Mouse (Mus musculus) gastrocnemius, postnatal 36 days (tissue): Measurements from ENCODE around the gene Ncbp1. TPM values are rescaled to one million over a fixed set of nuclear protein-coding genes. Genes with fewer than 3 reads are reported as not detected.
A peak's percentile ranks its signal among the peaks of the same experiment; 100 is the strongest.

Experiments used
- DNase-seq, 2 experiments: peaks; one replicate each; pipeline ENCODE4 v3.0.0; 2022
- intact Hi-C: fragments of 180-260 bp; cut with DNase I; formaldehyde crosslinking; loops from one replicate; pipeline ENCODE4 v1.15.1; 2025
- long read RNA-seq, 2 experiments: library from polyadenylated mRNA; stranded (forward); transcript quantifications; one replicate each; pipeline ENCODE4 v2.0.0; 2021
- total RNA-seq, 2 experiments: library from RNA; stranded (reverse); gene quantifications; 2 replicates each; pipeline ENCODE4 v1.2.3; 2021

Ncbp1 gene
- total RNA-seq = 10 to 100 TPM; 10.4 to 12.2 TPM
- long read RNA-seq, experiment 1, partial matches to known transcripts = 1 of 2 reads
- long read RNA-seq, experiment 1, other reads (novel, unspliced or antisense) = 0 of 2 reads
- long read RNA-seq, experiment 2, partial matches to known transcripts = 1 of 4 reads
- long read RNA-seq, experiment 2, other reads (novel, unspliced or antisense) = 3 of 4 reads

DNA sequence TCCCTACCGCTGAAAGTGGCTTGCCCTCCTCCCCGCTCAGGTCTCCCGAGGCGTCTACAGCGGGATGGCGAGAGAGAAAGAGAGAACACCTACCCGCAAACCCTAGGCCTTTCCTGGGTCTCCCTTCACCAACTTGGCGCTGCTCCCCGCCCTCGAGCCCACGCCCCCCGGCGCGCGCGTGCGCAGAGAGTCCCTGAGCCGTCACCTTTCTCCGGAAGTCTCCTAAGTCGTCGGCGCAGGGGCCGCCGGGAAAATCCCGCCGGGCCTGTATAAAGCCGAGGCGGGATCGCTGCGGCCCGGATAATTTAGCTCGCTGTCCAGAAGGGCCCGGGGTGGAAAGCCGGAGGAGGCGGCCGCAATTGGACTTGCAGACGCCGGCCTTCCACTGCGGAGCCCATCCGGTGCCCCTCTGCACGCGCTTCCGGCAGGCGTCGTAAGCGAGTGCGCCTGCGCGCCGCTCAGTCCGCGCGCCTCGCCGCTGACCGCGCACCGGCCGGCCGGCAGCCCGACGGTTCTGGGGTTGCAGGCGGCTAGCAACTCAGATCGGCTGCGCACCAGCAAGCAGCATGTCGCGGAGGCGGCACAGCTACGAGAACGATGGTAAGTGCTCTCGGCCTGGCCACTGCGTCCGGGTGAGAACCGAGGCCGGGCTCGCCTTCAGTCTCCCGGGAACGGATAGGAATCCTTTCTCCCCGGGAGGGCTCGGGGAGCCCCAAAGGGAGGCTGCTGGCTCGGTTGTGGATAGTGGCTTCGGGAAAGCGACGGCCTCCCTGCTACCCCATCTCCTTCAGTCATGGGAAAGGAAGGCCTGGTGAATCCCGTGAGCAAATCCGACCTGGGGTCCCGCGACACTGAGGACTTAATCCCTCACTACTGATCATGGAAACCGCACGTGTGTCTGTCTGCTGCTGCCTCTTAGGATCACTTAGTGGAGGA lies at the start of gene Ncbp1, which contains the start of gene Tstd2:
TSS of gene Ncbp1 (plus strand) at position 327 of the 936 bp plus-strand sequence.
TSS of gene Tstd2 (minus strand) at position 408 of the 936 bp plus-strand sequence.
- intact Hi-C loops = no loop called here
- DNase-seq = peak; percentile 90 to 95

DNA sequence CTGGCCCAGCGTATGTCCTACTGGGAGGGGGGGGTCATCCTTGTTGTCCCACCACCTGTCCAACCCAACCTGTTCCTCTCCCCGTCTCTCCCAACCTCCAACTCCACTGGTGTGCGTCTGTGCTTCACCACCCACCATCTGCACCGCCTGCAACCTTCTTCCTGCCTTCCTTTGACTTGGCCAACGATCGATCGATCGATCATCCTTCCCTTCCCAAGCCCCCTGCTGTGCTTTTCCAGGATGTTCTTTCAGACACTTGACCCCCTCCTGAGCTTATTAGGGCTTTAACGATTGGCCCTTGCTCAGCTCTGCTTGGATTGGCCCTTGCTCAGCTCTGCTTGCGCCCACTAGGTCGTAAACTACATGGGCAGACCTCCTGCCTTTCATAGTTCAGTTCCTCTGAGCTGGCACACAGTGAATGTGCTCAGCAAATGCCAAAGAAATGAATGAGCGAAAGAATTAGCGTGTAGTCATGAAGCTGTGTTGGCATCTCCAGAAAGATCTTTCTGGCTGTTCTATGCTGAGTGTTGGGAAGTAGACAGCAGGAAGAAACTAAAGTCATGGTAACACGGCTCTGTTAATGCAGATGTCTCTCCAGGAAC lies 48.8 kb upstream of the Ncbp1 start:
- intact Hi-C loops = loop anchor here (5.0 kb wide), 1 partner anchor 47 kb away; no protein-coding TSS in a partner anchor
- DNase-seq = no peak

DNA sequence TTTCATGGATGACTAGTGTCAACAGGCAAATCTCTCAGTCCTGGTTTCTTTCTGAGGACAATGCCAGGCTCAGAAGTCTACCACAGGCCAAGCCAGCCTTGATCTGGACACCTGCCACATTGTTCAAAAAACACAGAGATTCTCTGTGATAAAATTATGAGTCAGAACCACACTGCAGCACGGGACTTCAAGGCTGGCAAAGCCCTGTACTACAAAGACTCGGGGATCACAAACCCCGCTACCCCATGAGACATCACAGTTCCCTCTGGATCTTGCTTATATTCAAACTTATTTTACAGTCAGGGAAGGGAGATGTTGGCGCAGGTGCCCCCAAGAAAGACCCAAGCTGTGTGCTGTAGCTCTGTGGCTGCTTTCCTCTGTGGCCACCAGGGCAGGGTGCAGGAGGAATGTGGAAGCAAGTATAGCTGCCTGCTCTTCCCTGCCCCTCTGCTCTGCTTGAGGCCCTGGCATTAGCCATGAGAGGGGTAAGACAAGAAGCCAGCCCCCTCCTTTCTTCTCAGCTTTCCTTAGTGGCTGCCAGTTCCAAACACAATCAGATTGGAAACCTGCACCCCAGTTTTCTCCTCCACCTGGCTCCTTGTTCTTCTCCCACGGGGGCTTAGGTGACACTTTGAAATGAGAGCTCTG lies 45.9 kb upstream of the Ncbp1 start:
- no peak for DNase-seq
- intact Hi-C loops = no loop called here

DNA sequence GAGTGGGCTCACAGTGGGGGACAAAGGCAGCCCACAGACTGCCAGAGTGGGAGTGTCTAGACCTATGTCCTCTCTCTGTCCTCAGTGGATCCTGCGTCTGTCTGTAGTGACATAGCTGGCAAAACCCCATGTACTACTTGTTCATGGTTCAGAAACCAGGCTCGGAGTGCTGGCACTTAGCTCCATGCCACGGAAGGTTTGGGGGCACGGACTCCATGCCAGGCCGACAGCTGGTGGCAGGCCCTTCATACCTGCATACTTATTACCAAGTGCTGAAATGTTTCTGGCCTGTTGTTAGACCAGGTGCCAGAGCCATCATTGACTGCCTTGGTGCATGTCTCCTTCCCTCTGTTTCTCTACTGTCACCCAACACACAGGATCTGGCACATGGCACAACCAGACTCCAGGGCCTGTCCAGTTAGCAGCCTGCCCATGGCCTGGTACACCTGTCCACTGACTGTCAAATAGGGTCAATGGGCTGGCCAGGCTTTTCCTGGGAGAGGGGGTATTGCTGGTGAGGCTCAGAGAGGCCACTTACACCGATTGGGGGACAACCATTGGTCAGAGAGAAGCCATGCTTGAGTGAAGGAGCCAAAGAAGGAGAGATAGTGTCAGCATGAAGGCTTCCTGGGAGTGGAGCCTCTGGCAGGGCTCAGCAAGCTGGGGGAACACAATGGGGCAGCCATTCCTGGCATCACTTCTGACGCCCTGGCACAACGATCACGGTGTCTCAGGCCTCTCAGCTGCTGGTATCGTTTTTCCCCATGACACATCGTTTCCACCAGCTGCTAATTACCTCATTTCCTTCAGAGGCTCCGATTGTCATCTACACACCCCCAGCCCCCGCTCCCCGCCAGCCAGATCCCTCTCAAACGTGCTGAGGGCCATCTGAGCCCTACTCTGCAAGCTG lies 43.2 kb upstream of the Ncbp1 start:
- no peak for DNase-seq
- intact Hi-C loops = no loop called here

DNA sequence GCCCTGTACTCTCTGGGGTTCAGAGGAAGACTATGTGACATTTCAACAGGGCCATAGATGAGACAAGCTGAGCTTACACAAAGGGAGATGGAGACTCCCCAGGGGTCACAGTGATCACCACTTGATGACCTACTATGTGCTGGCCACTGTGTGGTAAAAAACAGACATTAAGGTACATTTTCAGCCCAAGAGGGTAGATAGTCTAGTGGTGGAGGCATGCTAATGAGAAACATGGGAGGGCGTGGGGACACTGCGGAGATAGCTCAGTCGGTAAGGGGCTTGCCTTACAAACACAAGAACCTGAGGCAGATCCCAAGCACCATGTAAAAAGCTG lies 42.6 kb upstream of the Ncbp1 start:
- no peak for DNase-seq
- intact Hi-C loops = no loop called here

DNA sequence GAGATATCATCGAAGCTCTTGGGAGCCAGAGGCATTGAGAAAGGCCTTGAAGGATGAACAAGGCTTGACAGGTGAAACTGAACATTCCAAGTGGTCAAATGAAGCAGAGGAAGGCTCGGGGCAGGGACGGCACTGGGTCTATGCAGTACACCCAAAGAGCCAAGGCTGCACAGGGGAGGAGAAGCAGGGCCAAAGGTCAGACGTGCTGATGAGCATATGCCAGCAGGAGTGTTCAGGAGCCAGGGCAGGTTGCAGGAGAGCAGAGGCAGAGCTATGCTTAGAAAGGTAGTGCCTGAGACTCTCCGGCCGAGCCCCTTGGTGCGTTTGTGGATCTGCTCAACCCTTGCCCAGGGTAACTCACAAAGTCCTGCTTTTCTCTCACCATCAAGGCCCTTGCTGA lies 41.9 kb upstream of the Ncbp1 start:
- DNase-seq = no peak
- intact Hi-C loops = no loop called here

DNA sequence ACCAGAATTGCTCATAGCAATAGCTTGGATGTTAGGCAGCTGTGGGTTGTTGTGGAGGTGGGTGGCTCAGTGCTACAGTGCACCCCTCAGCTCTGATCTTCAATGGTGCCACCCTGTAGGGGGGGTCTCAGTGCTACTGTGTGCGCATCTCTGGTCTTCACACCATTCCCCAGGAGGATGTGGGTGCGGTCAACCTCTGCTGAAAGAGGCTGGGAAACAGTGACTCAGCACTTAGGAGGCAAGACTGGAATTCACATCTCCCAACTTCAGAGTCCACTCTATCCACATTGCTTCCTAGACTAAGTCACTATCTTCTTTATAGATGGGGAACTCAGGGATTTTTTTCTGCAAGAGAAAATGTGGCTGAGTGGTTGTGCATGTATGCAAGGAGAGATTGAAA lies 40.8 kb upstream of the Ncbp1 start:
- no peak for DNase-seq
- intact Hi-C loops = no loop called here

DNA sequence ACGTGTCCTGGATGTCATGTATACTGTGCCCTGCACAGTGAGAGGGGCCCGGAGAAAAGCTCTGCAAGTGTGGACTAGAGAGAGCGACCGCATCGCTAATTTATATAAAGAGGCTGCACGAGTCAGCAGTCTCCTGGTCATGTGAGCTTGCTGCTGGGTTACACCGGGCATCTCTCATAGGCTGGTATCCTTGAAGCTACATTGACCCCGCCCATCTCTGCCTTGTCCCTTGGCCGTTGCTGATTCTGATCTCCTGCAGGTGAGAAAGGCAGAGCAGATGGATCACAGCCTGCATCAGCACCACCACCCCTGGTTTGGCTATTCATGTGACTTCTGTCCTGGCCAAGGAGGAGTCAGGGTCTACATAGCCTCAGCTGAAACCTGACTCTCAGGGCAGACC lies 39.3 kb upstream of the Ncbp1 start:
- intact Hi-C loops = no loop called here

DNA sequence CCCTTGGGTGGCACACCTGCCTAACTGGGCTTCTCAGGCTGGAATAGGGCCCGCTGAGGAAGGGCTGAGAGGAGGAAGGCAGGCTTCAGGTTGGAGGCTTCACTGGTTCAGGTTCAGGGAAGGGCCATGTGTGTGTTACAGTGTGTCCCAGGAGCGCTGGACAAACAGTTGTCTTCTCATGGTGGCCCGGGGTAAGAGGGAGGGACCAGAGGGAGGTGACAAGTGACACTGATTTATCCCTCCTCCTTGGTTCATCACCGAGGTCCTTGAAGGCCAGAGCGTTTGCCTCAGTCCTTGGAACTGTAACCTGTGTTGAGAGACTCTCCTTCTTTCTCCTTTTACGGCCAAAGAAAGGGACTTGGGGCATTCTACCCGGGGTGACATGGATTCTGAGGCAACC lies 37.9 kb upstream of the Ncbp1 start:
- DNase-seq = no peak
- intact Hi-C loops = loop anchor here (2.0 to 5.0 kb wide), 2 partner anchors 36 to 58 kb away; no protein-coding TSS in a partner anchor

More for the DNA sequence above, 39.3 kb upstream of the Ncbp1 start:
- no peak for DNase-seq

DNA sequence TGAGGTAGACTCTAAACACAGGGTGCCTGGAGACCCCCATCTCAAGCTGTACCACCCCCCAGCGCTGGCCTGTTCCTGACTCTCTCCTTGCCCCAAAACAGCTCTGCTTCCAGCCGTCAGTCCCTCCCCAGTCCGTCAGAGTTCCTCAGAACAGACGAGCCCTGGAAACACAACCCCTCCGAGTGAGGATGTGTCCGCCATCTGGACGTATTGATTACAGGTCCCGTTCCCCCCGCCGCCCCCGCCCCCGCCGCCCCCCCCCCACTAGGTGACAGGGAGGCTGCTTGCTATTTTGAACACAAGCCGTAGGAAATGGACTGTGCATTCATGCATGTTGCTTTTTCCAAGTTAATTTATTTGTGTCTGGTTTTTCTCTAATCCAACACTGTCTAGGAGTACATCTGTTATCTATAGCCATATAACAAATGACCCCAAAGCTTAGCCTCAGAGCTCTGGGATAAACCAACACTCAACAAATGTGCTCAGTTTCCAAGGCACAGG lies 37.2 kb upstream of the Ncbp1 start:
- no peak for DNase-seq

DNA sequence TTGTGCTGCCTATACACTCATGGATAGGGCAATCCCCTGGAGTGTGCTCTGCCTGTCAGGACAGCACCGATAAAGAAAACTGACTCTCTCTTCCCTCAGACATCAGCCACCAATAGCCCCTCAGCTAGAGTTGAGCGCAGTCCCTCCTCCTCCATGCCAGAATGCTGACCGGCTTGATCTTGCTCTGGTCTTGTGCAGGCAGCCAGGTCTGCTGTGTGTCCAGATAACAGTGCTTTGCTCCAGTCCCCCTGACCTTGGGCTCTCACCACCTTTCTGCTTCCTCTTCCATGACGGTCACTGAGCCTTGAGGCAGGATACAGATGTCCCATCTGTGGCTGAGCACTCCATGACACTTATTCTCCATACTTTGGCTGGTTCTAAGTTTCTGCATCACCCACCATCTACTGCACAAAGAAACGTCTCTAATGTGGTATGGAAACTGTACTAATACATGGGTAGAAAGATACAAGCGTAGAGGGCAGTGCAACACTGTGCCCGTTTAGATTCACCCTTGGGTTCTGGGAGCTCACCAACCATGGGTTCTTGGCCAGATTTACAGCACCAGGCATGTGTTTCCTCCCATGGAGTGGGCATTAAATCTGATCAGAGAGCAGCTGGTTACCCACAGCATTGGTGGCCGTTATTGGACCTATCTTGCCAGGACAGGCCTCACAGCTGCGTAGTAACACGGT lies 36.2 kb upstream of the Ncbp1 start:
- intact Hi-C loops = loop anchor here (5.0 kb wide), 1 partner anchor 60 kb away; no protein-coding TSS in a partner anchor

More for the DNA sequence above, 37.2 kb upstream of the Ncbp1 start:
- intact Hi-C loops = loop anchor here (2.0 to 5.0 kb wide), 2 partner anchors 36 to 59 kb away; no protein-coding TSS in a partner anchor

DNA sequence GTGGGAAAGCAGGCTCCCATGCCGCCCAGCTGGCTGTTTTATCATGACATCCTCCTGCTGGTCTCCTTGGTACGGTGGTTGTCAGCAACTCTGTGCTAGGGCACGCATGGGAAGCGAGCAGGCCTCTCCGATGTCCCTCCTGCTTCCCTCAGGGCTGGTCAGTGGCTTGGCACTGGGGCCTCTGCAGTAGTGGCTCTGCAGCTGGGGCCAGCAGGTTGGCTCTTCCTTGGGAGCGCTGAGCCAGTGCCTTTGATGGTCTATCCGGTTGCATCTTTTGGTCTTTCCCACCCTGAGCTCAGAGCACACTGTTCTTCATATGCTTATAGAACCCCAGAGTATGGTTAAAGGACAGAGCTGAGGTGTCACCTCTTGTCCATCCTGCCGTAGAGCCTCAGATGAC lies 28.3 kb upstream of the Ncbp1 start:
- intact Hi-C loops = no loop called here
- no peak for DNase-seq

More for the DNA sequence above, 36.2 kb upstream of the Ncbp1 start:
- no peak for DNase-seq

DNA sequence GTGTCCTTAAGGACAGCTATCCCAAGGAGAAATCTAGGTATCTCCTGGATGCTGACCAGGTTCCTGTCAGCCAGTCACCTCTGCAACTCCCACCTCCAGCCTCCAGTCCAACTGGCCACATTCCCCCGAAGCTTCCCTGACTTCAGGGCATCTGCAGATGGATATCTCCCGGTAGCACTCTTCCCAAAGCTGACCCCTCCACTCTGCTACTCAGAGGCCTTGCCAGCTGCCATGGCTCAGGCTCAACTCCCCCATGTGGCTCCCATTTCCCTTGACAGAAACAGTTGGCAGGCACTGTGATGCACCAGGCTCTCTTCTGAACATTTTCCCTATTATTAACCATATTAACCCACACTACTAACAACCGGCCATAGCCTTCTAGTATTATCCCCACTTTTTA lies 27.1 kb upstream of the Ncbp1 start:
- intact Hi-C loops = no loop called here
- DNase-seq = no peak

DNA sequence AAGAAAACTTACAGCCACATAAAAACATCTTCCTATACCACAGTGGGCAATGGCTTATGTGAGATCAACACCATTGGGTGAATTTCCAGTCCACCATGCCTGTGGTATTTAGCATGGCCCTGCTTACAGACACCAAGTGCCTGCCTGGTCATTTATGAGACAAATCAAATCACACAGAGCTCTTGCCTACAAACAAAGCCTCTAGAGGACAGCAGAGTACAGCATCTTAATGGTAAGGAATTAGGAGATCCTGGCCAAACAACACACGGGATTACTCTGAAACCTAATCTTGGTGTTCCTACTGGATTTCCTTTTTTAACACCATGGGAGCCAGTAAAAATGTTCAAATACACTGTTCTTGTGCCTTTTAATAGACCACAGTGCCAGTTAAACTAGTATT lies 23.1 kb upstream of the Ncbp1 start:
- intact Hi-C loops = no loop called here

DNA sequence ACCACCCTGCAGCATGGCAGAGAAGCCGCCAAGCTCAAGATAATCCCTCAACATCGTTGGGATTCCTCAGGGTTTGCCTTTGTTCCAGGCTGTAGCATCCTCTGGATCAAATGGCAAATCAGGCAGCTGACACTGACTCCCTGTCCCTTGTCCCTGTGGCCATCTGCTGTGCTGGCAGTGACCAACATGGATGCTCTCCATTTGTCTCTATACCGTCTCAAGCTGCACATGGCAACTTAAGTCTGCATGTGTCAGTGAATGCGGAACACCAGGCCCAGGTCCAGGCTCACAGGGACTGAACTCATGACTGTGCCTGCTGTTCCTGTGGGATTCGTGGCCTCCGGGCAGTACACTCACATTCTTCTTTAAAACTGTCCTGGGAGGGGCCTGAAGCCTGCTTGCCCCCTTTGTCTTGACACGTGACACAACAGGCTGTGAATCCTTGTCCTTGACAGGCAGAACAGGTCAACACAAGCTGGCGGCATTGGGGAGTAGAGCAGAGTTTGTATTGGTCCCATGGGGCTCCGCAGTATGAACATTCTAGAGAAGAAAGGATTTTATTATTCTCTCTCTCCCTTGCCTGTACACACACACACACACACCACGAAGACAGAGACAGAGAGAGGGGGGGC lies 21.8 kb upstream of the Ncbp1 start:
- DNase-seq = no peak
- intact Hi-C loops = no loop called here

More for the DNA sequence above, 23.1 kb upstream of the Ncbp1 start:
- DNase-seq = no peak

DNA sequence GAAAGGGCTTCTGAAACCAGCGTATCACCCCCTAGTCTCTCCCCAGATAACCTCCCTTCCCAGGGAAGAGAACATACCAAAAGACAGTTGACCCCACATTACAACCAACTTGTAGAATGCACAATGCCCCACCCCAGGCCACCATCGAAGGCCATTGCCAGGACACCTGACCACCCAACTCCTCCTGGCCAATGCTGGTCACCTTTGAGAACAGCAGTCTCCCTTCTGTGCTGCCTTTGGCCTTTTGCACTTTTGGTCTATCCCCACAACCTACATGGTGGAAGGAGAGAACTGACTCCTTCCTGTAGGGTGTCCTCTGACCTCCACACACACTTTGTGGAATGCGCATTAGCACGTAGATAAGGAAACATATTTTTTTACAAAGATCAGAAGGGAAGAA lies 20.9 kb upstream of the Ncbp1 start:
- DNase-seq = no peak
- intact Hi-C loops = no loop called here

DNA sequence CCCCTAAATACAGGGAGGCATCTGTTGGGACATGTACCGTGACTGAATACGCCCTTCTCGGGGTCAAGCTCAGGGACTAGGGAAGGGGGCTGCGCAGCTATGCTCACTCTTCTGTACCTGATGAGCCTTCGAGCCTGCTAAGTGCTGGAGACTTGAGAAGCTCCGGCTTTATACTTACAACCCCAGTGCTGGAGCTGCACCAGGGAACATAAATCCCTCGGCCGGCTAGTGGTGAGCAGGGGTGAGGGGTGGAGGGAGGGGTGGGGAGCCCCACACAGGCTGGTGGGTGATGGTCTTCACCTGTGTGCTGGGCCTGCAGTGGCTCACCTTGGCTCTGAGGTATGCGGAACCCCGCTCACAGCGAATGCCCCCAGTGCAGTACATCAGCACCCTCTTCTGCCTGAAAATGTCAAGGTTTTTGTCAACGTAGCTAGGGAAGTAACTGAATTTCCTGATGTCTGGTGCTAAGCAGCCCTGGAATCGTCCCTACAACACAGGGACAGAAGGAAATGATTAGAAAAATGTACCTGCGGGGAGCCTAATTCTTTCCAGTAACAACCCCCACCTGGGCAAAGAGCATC lies 18.8 kb upstream of the Ncbp1 start:
- DNase-seq = no peak
- intact Hi-C loops = no loop called here

DNA sequence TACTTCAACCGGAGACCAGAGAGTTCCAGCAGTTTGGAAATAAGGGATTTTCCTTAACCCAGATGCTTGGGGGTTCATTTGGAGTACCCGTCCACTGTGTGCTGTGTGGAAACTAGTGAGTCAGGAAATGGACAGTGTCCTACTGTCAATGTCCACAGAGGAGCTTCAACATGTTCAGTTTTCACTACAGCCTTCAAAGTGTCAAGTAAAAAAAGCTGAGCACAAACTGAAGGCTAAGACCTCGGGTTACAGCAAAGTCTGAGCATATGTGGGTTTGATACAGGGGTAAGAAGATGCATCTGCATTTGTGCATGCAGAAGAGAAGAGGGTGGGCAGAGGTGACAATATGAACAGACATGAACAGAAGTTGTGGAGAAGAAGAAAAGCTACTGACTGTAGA lies 17.6 kb upstream of the Ncbp1 start:
- no peak for DNase-seq
- intact Hi-C loops = no loop called here
